Mouse (Mus musculus) stomach, embryonic 14.5 days (tissue): Measurements from ENCODE around the gene Tmem201. TPM values are rescaled to one million over a fixed set of nuclear protein-coding genes. Genes with fewer than 3 reads are reported as not detected.

Experiments used
- ATAC-seq: fragments of 200-750 bp; cut with Nextera tagmentation; 2 replicates; pipeline ENCODE4 v1.8.0; 2017; ENCODE audit warnings: low read depth, moderate TSS enrichment; ENCODE audit not compliant: insufficient number of reproducible peaks, insufficient read depth, low FRiP score
- H3K27ac ChIP-seq: fragments of 300-500 bp; sonication (generic); 2 replicates; pipeline ENCODE4 v1.5.1; 2014; ENCODE audit warnings: mild to moderate bottlenecking, low read length, moderate library complexity, mixed read lengths
- H3K27me3 ChIP-seq: fragments of 300-500 bp; sonication (generic); 2 replicates; pipeline ENCODE4 v1.6.1; 2014; ENCODE audit warnings: low read length, control low read depth, mixed read lengths; ENCODE audit not compliant: control insufficient read depth, insufficient read depth
- H3K36me3 ChIP-seq: fragments of 300-500 bp; sonication (generic); 2 replicates; pipeline ENCODE4 v1.6.1; 2014; ENCODE audit warnings: mild to moderate bottlenecking, control low read depth, low read length, moderate library complexity, mixed read lengths; ENCODE audit not compliant: control insufficient read depth, insufficient read depth
- H3K4me1 ChIP-seq: fragments of 300-500 bp; sonication (generic); 2 replicates; pipeline ENCODE4 v1.6.1; 2014; ENCODE audit warnings: low read length, control low read depth, mixed read lengths; ENCODE audit not compliant: control insufficient read depth, insufficient read depth
- H3K4me2 ChIP-seq: fragments of 300-500 bp; sonication (generic); replicated peaks from 2 replicates; pipeline ENCODE4 v1.6.1; 2014; ENCODE audit warnings: low read depth, low read length, control low read depth
- H3K4me3 ChIP-seq: fragments of 300-500 bp; sonication (generic); 2 replicates; pipeline ENCODE4 v1.5.1; 2014; ENCODE audit warnings: low read depth, low read length, control low read depth
- H3K9ac ChIP-seq: fragments of 300-500 bp; sonication (generic); replicated peaks from 2 replicates; pipeline ENCODE4 v1.6.1; 2014; ENCODE audit warnings: low read depth, mild to moderate bottlenecking, control low read depth, low read length, moderate library complexity, mixed read lengths
- H3K9me3 ChIP-seq: fragments of 300-500 bp; sonication (generic); 2 replicates; pipeline ENCODE4 v1.6.1; 2016; ENCODE audit warnings: low read depth, low read length, control low read depth; ENCODE audit not compliant: control insufficient read depth
- WGBS: fragments of 180-500 bp; shearing (Covaris S2); extraction: QIAGEN DNeasy Blood & Tissue Kit; methylation state at CpG from one replicate; pipeline ENCODE4 v1.1.7; 2014; 5-methylcytosine and 5-hydroxymethylcytosine counted together
- polyA plus RNA-seq: library from polyadenylated mRNA; unstranded; fragments of >200 nt; fragmentation: Nextera tagmentation; extraction: Ambion mirVana; gene quantifications from 2 replicates; pipeline ENCODE4 v1.2.1, GENCODE M21; 2014

Tmem201 gene
- polyA plus RNA-seq, 1 experiment from 2014 or later: 21.8 TPM

DNA sequence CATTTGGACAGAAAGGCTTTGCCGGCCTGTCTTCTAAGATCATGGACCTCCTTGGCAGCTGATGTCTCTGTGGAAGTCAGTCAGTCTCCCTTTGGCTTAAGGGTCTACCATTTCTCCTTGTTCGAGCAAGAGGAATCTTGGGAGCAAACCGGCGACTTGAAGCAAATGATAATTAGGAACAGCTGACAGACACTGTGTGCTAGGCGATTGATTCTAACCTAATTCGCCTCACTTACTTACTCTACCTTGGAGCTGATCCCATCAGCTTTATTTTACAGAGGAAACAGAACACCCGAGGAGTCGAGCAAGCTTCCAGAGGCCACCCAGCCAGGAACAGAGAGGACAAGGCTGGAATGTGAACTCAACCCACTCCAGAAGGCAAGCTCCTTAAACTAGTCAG lies 46.5 kb downstream of the Tmem201 start:
- H3K36me3 ChIP-seq: no peaks in the 10 kb centered on the region
- no peaks in the 10 kb centered on the region for H3K4me1 ChIP-seq
- H3K9me3 ChIP-seq: no peaks in the 10 kb centered on the region
- no peak for ATAC-seq
- H3K4me2 ChIP-seq: no peak overlapping the region
- no peak overlapping the region for H3K27ac ChIP-seq
- 79% methylated on average over 8 of the region's 8 CpGs for WGBS
- H3K4me3 ChIP-seq: no peak overlapping the region
- no peaks in the 10 kb centered on the region for H3K27me3 ChIP-seq
- no peak overlapping the region for H3K9ac ChIP-seq

DNA sequence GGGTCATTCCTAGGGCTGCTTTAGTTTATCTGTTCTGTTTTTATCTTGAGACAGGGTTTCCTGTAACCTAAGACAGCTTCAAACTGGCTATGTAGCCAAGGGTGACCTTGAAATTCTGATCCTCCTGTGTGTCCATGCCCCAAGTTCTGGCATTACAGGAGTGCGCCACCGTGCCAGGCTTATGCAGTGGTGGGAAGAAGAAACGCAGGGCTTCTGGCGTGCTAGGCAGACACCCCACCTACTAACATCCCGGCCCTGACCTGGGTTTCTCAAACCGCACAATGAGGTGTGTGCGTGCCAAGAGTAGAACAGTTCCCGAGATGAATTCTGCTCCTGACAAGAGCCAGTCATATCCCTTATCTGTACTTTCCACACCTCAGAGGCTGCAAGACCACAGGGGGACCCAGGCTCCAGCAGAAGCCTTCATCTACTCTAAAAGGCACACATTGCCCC lies 47.0 kb downstream of the Tmem201 start:
- H3K27ac ChIP-seq: no peak overlapping the region
- WGBS: 87% methylated on average over 8 of the region's 8 CpGs
- H3K4me2 ChIP-seq: no peak overlapping the region
- no peaks in the 10 kb centered on the region for H3K9me3 ChIP-seq
- no peaks in the 10 kb centered on the region for H3K36me3 ChIP-seq
- no peaks in the 10 kb centered on the region for H3K27me3 ChIP-seq
- no peak overlapping the region for H3K4me3 ChIP-seq
- no peaks in the 10 kb centered on the region for H3K4me1 ChIP-seq
- no peak for ATAC-seq
- no peak overlapping the region for H3K9ac ChIP-seq

DNA sequence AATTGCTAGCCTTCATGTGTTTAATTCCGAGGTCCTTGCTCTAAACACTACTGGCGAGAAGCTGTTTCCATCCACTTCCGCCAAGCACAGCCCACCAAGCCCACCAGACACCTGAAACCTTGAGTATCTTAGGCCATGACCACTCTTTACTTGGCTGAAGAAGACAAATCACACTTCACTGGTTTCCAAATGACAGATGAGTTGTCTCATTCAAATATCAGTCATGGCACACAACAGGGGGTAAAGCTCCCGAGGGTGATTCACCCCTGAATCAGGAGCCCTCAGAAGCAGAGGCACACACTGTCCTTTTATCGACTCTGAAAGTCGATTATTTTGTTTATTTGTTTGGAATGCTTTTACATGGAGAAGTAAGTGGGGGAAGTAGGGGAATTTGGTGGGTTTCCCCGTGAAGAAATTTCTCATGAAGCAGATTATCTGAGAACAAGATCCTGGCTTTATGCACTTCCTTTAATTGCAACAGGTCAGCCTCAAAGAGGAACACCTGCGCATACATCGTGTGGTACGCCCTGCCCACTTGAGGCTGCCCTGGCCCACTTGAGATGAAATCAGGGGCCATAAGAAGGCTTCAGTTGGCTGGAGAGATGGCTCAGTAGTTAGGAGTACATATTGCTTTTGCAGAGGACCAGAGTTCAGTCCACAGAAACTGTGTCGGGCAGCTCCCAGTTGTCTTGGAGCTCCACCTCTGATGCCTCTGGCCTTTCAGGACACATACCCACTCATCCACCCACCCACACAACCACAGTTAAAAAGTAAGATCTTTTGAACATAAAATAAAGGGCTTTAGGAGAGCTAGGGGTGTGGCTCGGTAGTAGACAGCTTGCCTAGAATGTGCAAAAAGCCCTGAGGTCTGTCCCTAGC lies 47.8 kb downstream of the Tmem201 start:
- ATAC-seq: no peak
- Histone ChIP-seq H3K9ac (no peak overlapping the region), H3K4me1 (no peaks in the 10 kb centered on the region), H3K9me3 (no peaks in the 10 kb centered on the region), H3K27me3 (no peaks in the 10 kb centered on the region), H3K4me3 (no peak overlapping the region), H3K27ac (no peak overlapping the region), H3K36me3 (no peaks in the 10 kb centered on the region), H3K4me2 (no peak overlapping the region)
- WGBS: 71% methylated on average over 12 of the region's 12 CpGs

DNA sequence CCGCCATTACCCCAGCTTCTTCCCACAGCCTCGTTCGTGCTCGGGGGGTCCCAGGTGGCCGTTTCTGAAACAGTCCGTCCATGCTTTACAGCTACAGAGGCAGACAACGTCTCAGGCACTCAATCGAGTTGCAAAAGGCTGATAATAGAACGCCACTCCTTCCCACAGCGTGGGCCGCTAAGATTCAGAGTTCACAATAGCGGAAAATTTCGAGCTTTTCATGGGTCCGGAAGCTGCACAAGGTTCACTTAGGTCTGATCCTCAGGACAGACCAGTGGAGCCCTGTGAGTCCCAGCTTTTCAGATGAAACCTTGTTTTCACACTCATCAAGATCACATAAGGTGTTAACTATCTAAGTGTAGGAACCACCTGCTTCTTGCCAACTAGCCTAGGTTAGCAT lies 49.0 kb downstream of the Tmem201 start:
- no peak for ATAC-seq
- no peak overlapping the region for H3K27ac ChIP-seq

DNA sequence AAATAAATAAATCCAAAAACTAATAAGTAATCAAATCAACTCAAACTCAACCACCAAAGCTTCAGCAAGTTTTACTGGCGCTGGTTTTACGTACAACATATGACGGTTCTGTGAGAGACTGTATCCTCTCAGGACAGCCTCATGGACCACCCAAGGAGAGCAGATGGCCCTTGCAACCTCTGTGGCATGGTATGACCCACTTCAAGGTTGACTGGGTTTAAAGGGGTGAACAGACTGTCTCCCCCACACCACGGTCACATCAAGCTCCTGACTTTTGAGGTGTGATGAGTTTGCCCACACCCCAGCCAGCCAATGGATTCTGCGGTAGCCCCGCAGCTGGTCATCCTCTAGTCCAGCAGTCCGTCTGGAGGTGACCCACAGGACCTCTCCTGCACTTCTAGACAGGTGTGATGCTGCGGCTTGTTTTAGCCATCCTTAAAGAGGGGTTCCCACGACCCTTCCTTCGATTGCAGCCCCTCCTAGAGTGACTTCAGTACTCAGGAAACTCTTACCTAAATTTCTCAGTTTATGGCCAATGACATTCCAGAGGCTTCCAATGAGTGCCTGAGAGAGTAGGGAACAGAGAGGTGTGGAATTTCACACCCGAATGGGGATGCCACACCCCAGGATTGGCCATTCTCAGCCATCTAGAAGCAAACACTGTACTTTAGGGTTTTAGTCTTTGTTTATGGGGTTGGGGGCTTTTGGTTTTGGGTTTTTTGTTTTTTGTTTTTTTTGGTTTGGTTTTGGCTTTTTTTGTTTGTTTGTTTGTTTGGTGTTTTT lies 52.8 kb downstream of the Tmem201 start:
- no peak for ATAC-seq
- Histone ChIP-seq H3K36me3 (no peaks in the 10 kb centered on the region), H3K9me3 (no peaks in the 10 kb centered on the region), H3K4me3 (no peak overlapping the region), H3K9ac (no peak overlapping the region), H3K27ac (no peak overlapping the region), H3K27me3 (no peaks in the 10 kb centered on the region), H3K4me1 (no peaks in the 10 kb centered on the region), H3K4me2 (no peak overlapping the region)
- 66% methylated on average over 11 of the region's 11 CpGs for WGBS

More for the DNA sequence above, 49.0 kb downstream of the Tmem201 start:
- no peaks in the 10 kb centered on the region for H3K4me1 ChIP-seq
- no peak overlapping the region for H3K9ac ChIP-seq
- no peaks in the 10 kb centered on the region for H3K9me3 ChIP-seq
- no peak overlapping the region for H3K4me3 ChIP-seq
- no peaks in the 10 kb centered on the region for H3K27me3 ChIP-seq
- WGBS: 78% methylated on average over 14 of the region's 14 CpGs
- H3K36me3 ChIP-seq: no peaks in the 10 kb centered on the region
- no peak overlapping the region for H3K4me2 ChIP-seq

DNA sequence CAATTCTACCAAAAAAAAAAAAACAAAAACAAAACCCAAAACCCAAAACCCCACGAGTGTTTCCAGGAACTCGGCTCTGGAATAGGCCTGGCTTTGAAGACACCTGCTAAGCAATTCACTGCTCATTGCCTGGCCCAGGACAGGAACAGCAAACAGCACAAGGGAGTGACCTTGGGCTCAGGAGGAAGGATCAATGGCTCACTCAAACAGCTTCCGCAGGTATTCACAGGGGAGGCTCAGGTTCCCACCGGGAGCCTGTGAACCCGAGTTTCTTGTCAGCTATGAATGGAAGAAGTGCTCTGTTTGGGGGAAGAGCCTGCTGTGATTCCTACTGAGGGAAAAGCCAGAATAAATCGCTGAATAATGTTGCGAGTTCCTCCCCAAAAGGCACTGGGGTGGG lies 54.0 kb downstream of the Tmem201 start:
- no peak overlapping the region for H3K4me2 ChIP-seq
- WGBS: 15% methylated on average over 7 of the region's 7 CpGs

DNA sequence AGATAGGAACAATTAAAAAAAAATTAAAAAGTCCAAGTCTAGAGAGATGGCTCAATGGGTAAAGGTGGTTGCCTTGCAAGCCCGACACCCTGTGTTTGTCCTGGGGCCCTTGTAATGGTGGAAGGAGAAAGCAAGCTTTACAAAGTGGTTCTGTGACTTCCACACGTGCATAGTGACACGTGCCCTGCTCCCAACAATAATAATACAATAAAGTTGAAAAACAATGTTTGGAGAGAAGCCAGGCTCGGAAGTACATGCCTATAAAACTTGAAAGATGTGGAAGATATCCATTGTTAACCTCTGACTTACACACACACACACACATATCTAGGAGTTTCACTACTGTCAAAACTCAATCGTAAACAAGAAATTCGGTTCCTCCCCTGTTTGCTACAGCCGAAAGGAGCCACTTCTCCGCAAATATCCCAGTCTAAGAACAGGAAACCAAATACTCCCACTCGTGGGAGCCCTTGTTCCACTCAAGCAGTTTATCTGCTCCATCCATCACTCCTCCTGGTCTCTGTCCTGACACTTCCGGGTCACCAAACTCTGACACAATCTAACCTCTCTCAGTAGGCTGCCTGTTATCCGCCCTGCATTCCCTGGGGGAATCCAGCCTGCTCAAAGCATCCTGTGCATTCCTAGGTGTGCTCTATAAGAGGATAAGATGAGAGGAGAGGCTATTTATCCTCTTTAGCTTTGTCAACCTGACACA lies 58.6 kb downstream of the Tmem201 start:
- H3K4me3 ChIP-seq: no peak overlapping the region
- 59% methylated on average over 11 of the region's 11 CpGs for WGBS
- no peak overlapping the region for H3K27ac ChIP-seq
- H3K4me1 ChIP-seq: no peaks in the 10 kb centered on the region
- no peaks in the 10 kb centered on the region for H3K9me3 ChIP-seq
- H3K9ac ChIP-seq: no peak overlapping the region
- no peak overlapping the region for H3K4me2 ChIP-seq
- H3K36me3 ChIP-seq: no peaks in the 10 kb centered on the region
- H3K27me3 ChIP-seq: no peaks in the 10 kb centered on the region
- ATAC-seq: no peak

More for the DNA sequence above, 54.0 kb downstream of the Tmem201 start:
- ATAC-seq: no peak
- H3K27ac ChIP-seq: no peak overlapping the region
- H3K9me3 ChIP-seq: no peaks in the 10 kb centered on the region
- H3K4me1 ChIP-seq: no peaks in the 10 kb centered on the region
- no peak overlapping the region for H3K4me3 ChIP-seq
- H3K9ac ChIP-seq: no peak overlapping the region
- H3K27me3 ChIP-seq: no peaks in the 10 kb centered on the region
- H3K36me3 ChIP-seq: no peaks in the 10 kb centered on the region

DNA sequence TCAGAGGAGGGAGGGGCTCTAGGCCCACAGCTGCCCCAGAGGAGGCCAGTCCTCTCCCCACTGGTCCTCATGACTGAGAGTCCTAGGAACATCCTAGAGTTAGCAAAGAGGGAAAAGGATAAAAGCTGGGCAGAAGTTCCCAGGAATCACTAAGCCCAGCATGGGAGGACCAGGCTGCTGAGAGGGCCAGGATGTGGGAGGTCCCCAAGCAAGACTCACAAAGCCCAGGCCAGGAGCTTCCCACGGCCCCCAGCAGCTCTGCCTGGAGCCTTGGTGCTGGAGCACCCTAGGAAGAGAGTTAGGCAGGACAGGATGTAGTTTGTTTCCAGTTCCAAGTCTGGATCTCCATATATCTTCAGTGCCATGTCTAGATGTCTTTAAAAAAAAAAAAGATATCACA lies 59.8 kb downstream of the Tmem201 start:
- ATAC-seq: no peak

More for the DNA sequence above, 59.8 kb downstream of the Tmem201 start:
- H3K9ac ChIP-seq: no peak overlapping the region
- no peak overlapping the region for H3K4me2 ChIP-seq
- no peak overlapping the region for H3K4me3 ChIP-seq
- H3K27ac ChIP-seq: no peak overlapping the region
- H3K27me3 ChIP-seq: peaks cover 5% of the 10 kb centered on the region; the same call in 1 of the 2 replicates
- no peaks in the 10 kb centered on the region for H3K36me3 ChIP-seq
- H3K9me3 ChIP-seq: no peaks in the 10 kb centered on the region
- H3K4me1 ChIP-seq: no peaks in the 10 kb centered on the region
- WGBS: 62% methylated on average over 1 of the region's 1 CpGs
